Mouse (Mus musculus) central nervous system, embryonic 11.5 days (tissue): ENCODE data around the gene Lypd3. TPM values are rescaled to one million over a fixed set of nuclear protein-coding genes. Genes with fewer than 3 reads are reported as not detected.

ENCODE experiments used
- polyA plus RNA-seq: library from polyadenylated mRNA; depleted of rRNA; stranded (reverse); fragments of >200 nt; gene quantifications from 2 replicates; pipeline ENCODE4 v1.2.3, GENCODE M21; 2012; rRNA removed

Lypd3 gene
- polyA plus RNA-seq, result 0.43 and 0.57 TPM in 2 replicates

GRCm38 (mm10) chr7:24636264-24636663 is at the start of gene Lypd3:
Lypd3 (plus strand) TSS chr7:24636550.

DNA sequence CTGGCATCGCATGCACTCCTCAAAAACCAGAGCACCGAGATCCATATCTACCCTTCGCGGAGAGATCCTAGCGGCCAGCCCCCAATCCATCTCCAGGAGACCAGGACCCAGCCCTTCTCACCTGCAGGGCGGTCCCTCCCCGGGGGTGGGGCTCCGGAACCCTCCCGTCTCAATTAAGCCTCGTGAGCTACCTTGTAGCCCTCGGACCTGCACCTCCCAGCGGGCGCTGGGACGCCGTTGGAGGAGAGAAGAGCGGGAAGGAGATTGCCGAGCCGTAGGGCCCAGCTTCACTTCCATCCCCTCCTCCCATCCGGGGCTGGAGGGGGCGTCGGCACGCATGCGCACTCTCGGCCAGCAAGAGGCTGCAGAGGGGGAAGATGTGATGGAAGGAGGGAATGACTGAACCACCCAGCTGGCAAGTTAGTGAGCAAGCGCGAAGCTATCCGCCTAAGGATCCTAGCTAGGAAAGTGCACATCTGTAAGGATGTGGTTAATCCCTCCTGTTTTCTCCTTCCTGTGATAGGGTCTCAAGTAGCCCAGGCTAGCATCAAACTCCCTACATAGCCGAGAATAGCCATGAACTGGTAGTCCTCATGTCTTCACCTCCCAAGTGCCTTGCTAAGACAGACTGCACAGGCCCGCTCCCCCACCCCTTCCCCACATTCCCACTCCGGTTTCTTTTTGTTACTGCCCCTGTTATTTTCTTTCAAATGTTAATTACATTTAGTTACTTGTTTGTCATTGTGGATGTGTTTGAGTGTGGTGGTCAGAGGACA is 48.8 kb upstream of the Lypd3 start, which contains the start of the genes Ethe1 and Zfp575:
Gene Ethe1 (plus strand): TSS at position 214 of the 776 bp plus-strand sequence.
Gene Zfp575 (minus strand): TSS at position 312 of the 776 bp plus-strand sequence.

GRCm38 (mm10) chr7:24610144-24610878 is 26.0 kb upstream of the Lypd3 start, which contains the start of gene Phldb3:
Phldb3 (plus strand) TSS chr7:24610763.

DNA sequence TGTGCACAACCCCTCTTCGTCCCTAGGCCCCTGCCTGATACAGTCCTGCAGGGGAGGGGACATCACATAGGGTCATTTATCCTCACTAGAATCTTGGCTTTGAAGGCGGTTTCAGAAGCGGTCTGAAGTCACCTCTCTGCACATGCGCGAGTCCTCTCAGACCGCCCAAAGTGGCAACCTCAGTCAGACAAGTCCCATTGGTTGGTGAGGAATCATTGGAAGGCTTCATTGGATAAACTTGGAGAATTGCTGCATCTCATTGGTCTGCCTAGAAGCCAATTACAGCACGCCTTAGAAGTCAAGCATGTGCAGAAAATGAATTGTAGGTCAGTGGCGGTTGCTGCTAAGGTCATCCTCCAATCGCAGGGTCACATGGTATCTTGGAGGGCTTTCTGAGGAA is 40.2 kb downstream of the Lypd3 start, which contains the start of gene Tex101:
Gene Tex101 (minus strand): TSS at position 101 of the 400 bp plus-strand sequence.

Other genes starting within 250 kb of the Lypd3 start
- 39.6 and 40.1 TPM in 2 replicates for gene Smg9, start 236.9 kb upstream of the Lypd3 start, polyA plus RNA-seq
- not detected in 2 replicates for gene Irgc1, start 184.3 kb upstream of the Lypd3 start, polyA plus RNA-seq
- 1.9 and 2.7 TPM in 2 replicates for gene Plaur, start 174.1 kb upstream of the Lypd3 start, polyA plus RNA-seq
- 76.5 and 113 TPM in 2 replicates for gene Cadm4, start 154.5 kb upstream of the Lypd3 start, polyA plus RNA-seq
- 87.0 and 164 TPM in 2 replicates for gene Zfp428, start 129.5 kb upstream of the Lypd3 start, polyA plus RNA-seq
- gene AC161166.1, start 124.1 kb upstream of the Lypd3 start, polyA plus RNA-seq, result not detected in 2 replicates
- gene Irgq, start 105.9 kb upstream of the Lypd3 start, polyA plus RNA-seq, result 19.9 and 20.5 TPM in 2 replicates
- gene Pinlyp, start 90.4 kb upstream of the Lypd3 start, polyA plus RNA-seq, result 0.28 TPM in 1 of 2 replicates, not detected in the other
- 111 and 112 TPM in 2 replicates for gene Xrcc1, start 90.3 kb upstream of the Lypd3 start, polyA plus RNA-seq
- 12.1 and 14.3 TPM in 2 replicates for gene Ethe1, start 49.0 kb upstream of the Lypd3 start, polyA plus RNA-seq
- 0.88 and 1.4 TPM in 2 replicates for gene Zfp575, start 48.9 kb upstream of the Lypd3 start, polyA plus RNA-seq
- 0.40 and 0.60 TPM in 2 replicates for gene Phldb3, start 25.8 kb upstream of the Lypd3 start, polyA plus RNA-seq
- gene Tex101, start 40.1 kb downstream of the Lypd3 start, polyA plus RNA-seq, result not detected in 2 replicates
- gene BC049730, start 72.7 kb downstream of the Lypd3 start, polyA plus RNA-seq, result not detected in 2 replicates
- not detected in 2 replicates for gene Gm4763, start 90.4 kb downstream of the Lypd3 start, polyA plus RNA-seq
- gene Cd177, start 123.8 kb downstream of the Lypd3 start, polyA plus RNA-seq, result 0.04 and 0.06 TPM in 2 replicates
- 0.06 TPM in 1 of 2 replicates, not detected in the other for gene Ceacam10, start 140.7 kb downstream of the Lypd3 start, polyA plus RNA-seq
- gene Gm9844, start 225.7 kb downstream of the Lypd3 start, polyA plus RNA-seq, result 8.4 and 29.0 TPM in 2 replicates
- gene Lypd4, start 233.4 kb downstream of the Lypd3 start, polyA plus RNA-seq, result not detected in 2 replicates
- 0.06 TPM in 1 of 2 replicates, not detected in the other for gene Dmrtc2, start 233.5 kb downstream of the Lypd3 start, polyA plus RNA-seq
- gene Rps19, start 247.8 kb downstream of the Lypd3 start, polyA plus RNA-seq, result 1,130 and 1,588 TPM in 2 replicates